Mouse (Mus musculus) heart, postnatal 14 days (tissue): ENCODE results near the gene Bet1l. TPM values are rescaled to one million over a fixed set of nuclear protein-coding genes. Genes with fewer than 3 reads are reported as not detected.

Experiments
- DNase-seq, 2 experiments: peaks; one replicate each; pipeline ENCODE4 v3.0.0; 2021 to 2022
- intact Hi-C: fragments of 180-260 bp; cut with DNase I; formaldehyde crosslinking; loops from one replicate; pipeline ENCODE4 v1.15.1; 2025
- total RNA-seq, 2 experiments: library from RNA; stranded (reverse); gene quantifications; 2 replicates each; pipeline ENCODE4 v1.2.3; 2021

Gene Bet1l
- total RNA-seq, 2 experiments from 2014 or later, result 11.3 to 12.5 TPM

DNA sequence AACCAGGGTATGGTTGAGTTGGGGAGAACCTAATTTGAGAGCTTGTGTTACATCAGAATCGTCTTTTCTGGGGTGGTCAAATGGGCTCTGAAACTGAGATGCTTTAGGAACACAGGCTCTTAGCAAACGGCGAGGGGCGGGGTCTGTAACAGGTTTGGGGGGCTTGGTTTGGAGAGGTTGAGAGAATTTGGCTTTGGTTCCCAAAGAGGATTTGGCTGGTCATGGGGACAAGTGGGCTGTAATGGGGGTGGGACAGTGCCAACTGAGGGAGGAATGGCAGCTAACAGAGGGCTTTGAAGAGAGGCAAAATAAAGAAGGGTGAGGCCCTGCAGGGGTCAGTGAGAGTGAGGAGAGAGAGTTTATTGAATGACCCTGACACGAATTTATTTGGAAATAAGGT lies 17.8 kb downstream of the Bet1l start:
- DNase-seq, result no peak
- intact Hi-C loops, result no loop called here

DNA sequence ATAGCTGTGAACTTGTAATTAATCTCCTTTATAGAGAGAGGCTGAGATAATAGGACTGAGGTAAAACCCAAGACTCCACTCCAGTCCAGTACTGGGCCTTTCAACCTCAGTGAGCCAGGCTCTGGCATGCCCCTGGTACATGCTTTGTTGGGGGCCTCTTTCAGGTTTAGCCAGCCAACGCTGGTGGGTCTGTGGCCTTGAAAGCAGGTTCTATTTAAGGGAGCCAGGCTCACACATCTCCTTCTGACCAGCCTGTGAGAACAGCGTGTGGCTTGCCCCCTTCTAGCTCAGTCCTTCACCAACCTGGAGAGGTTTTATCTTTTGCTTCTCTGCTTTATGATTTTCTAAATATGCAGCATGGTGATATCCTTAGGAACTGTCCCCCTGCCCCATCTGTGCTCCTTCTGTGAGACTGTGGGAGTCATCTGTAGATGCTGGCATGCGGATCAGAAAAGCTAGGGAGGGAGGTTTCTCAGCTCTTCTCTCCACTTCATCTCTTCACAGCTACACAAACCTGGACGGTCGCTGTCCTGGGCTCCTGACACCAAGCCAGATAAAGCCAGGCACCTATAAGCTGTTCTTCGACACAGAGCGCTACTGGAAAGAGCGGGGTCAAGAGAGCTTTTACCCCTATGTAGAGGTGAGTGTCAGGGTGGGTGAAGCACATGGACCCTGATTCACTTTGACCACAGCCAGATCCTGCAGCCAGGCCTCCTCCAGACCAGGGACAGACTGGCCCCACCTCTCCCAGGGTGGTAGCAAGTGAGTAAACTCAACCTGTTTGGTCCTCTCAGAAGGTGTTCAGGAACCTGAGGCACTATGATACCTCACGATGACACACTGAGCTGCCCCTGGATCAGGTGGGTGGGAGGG lies 20.9 kb downstream of the Bet1l start:
- intact Hi-C loops, result no loop called here
- no peak for DNase-seq

DNA sequence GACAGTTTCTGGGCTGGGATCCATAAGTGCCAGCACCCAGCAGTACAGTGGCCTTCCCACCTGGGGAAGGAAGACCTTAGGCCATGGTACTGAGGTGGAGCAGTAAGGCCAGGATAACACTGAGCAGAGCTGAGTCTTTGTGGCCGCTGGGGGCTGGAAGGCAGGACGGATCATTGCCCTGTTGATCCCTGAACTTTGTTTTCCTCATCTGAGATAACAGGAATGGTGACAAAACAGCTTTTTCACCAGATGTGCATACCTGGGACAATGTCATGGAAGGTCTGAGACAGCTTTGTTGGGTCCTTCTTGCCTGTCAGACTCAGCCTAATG lies 21.7 kb downstream of the Bet1l start:
- intact Hi-C loops, result no loop called here
- DNase-seq, result no peak

DNA sequence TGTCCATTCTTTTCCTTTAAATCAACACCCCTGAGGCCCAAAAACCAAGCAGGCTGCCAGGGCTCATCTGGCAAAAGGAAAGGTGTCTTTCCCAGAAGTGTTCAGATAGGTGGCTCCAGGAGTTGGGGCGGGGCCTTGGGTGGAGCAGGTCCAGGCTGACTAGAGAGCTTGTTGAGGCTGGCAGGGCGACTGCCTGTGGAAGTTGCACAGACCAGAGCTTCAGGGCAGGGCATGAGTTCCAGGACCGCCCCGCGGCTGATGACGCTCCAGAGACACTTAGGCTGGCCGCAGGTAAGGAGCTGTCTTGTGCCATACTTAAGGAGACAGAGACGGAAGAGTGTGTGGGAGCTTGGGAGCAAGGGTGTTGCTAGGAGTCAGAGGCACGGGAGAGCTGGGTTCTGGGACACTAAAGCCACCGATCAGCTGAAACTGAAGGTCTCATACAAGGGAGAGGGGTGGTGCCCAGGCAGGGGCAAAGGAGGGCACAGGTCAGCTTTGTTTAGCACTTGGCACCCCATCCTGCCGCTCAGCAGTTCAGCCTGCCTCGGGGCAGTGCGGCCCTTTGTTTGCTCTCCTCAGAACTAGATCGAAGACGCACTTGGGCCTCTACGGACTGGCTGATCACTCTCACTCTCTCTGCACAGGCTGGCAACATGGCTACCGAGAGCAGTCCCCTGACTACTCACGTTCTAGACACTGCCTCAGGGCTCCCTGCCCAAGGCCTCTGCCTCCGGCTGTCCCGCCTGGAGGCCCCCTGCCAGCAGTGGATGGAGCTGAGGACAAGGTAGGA lies 22.2 kb downstream of the Bet1l start, which contains the start of gene Urah:
Urah (plus strand) TSS at position 51 of the 790 bp plus-strand sequence.
- intact Hi-C loops, result no loop called here
- no peak for DNase-seq

DNA sequence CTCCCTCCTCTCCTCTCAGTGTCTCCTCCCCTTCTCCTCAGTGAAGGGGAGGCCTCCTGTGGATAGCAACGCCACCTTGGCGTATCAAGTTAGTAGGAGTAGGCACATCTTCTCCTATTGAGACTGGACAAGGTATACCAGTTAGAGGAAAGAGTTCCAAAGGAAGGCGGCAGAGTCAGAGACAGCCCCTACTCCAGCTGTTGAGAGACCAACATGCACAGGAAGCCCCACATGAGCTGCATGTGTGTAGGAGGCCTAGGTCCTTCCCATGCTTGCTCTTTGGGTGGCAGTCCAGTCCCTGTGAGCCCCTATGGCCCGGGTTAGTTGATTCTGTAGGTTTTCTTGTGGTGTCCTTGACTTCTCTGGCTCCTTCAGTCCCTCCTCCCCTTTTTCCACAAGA lies 24.0 kb downstream of the Bet1l start:
- intact Hi-C loops, result no loop called here

DNA sequence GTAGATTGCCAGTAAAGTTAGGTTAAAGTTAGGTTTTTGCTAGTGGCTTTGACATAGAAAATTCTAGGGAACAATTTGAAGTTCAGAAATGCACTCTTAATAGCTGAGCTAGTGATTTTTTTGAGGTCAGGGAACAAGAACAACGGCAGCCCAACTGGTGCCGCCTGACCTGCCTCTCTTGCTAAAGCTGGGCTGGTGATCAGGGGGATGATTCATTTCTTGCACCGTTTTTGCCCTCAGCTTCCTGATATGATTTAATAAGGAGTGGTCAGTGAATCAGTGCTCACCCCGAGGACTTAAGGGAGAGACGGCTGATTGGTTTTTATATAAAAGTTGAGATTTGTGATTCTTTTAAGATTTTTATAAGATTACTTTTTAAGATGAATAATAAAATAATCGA lies 25.9 kb downstream of the Bet1l start:
- DNase-seq, result no peak
- intact Hi-C loops, result no loop called here

More for the DNA sequence above, 24.0 kb downstream of the Bet1l start:
- DNase-seq, result no peak

DNA sequence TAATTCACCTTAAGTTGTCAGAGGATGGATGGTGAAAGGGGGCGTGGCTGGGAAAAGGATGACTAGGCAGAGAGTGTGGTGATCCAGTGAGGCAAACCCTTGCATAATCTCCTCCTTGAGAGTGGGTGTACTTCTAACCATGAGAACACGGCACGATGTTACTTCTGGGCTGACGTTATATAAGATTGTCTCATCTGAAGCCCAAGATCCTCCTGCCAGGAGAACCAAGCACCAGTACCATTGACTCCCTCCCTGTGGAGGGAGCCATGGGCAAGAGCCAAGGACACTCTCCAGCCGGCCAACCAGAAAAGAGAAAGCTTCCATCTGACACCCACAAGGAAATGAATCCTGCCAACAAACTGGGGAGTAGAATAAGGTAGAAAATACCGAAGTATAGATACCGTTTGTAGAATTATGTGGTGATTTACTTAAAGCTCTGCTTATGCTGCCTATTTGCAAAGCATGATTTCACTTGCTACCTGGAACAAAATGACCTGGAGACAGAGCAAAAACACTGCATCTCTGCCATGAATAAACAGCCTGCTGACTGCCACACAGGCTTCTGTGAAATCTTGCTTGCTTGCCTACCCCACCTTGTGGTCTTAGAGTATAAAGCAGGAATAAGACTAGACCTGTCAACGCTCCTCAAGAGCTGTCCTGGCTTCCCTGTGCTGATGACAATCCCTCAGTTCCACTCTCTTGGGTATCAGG lies 29.1 kb downstream of the Bet1l start:
- peak in 1 of 2 experiments; percentile 28 for DNase-seq
- intact Hi-C loops, result loop anchor here (5.0 kb wide), 1 partner anchor 746 kb away; the partner anchor contains the start of gene Caly

DNA sequence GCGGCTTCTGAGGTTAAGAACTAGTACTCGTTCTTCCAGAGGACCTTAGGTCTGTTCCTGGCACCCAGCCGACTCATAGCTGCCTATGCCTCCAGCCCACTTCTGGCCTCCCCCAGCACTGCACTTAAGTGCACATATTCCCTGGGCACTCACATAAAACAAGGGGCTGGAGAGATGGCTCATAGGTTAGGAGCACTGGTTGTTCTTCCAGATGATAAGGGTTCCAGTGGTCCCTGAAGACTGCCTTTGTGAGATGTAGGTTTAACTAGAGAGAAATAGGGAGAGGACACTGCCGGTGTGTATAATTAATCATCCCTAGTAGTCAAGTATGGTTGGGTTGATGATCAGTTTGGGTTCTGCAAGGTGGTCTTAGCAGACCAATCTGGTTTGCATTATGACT lies 34.6 kb downstream of the Bet1l start:
- no peak for DNase-seq
- intact Hi-C loops, result no loop called here

DNA sequence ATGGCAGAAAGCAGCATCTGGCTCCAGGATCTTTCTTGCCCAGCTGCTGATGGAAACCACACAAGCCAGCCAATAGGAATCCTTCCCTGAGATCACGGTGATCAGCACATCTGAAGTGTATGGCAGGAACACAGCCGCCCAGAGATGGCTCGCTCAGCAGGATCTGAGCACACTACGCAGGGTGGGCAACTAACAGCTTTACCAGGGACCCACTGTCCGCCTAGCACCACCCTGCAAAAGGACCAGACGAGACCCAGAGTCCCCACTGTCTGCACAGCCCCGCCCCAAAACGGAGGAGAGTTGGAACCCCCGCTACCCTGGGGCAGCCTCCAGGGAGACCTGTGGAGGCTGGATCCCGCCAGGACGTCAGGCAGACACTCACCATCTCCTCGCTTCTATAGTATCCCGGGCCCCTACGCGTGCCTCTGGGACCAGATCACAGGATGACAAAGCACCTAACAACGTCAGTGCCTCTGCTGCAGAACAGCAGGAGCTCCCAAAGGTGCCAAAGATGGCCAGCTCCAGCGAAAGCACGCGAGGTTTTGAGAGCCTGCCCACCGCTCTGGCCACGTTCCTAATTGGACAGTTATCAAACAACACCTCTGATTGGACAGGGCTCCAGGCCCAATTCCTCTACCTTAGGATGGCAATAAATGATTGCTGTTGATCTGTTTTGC lies 35.6 kb downstream of the Bet1l start, which contains the start of gene Zfp941:
Zfp941 (minus strand) TSS at position 526 of the 677 bp plus-strand sequence.
- DNase-seq, result peak in 1 of 2 experiments; percentile 29
- intact Hi-C loops, result no loop called here

DNA sequence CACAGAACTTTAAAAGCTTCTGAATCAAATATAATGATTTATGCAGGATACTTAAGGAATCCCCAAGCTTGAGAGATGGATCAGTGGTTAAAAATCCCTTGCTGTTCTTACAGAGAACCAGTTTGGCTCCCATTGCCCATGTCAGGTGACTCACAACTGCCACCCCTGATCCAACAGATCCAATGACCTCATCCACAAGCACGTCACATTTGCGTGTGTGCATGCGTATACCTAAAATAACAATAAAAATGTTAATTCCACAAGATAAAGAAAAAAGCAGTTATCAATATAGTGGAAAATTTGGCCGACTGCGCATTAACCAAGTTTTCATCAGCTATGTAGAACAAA lies 36.1 kb downstream of the Bet1l start:
- intact Hi-C loops, result no loop called here
- DNase-seq, result no peak

DNA sequence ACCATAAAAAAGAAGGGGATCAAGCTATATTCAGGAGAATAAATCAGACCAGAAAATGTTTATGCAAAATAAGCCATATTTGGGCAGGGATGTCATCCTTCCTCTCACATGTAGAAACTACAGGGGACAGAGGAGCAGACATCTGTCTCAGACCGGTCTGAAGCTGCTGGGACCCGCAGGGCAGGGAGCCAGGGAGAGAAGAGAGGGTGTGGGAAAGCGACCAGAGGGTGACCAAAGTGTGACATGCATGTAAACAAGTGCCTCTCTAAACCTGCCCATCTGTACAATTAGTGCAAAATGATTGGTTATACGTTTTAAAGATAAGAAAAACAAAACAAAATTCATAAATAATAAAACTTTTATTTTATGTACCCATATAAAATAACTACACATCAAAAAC lies 37.2 kb downstream of the Bet1l start:
- DNase-seq, result no peak
- intact Hi-C loops, result no loop called here

DNA sequence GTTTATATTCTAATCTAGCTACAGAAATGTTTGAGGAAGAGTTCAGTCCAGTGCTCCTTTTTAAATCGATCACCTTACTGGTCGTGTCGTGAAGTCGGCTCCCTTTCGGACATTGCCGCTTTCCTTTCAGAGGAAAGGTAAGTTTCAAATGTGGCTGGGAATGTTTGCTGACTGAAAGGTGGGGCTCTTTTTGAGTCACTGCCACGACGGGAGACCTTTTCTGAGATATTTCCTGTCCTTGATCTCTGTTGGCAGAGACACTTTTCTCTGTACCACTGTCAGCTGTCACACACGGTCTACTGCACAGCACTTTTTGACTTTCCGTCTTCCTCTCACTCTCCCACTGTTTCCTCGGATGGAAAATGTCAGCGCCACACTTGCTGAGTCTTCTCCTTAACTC lies 44.5 kb downstream of the Bet1l start:
- no peak for DNase-seq
- intact Hi-C loops, result no loop called here

DNA sequence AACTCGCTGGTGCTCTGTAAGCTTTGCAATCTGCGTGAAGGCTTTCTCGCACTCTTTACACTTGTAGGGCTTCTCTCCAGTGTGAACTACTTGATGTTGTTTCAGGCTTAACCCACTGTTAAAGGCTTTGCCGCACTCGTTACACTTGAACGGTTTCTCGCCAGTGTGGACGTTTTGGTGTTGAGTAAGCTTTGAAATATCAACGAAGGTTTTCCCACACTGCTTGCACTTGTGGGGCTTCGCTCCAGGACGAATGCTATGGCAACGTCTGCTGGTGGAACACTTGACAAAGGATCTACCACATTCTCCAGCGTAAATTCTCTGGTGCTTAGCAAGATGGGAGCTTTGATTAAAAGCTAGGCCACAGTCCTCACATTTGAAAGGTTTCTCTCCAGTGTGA lies 45.7 kb downstream of the Bet1l start:
- intact Hi-C loops, result no loop called here

DNA sequence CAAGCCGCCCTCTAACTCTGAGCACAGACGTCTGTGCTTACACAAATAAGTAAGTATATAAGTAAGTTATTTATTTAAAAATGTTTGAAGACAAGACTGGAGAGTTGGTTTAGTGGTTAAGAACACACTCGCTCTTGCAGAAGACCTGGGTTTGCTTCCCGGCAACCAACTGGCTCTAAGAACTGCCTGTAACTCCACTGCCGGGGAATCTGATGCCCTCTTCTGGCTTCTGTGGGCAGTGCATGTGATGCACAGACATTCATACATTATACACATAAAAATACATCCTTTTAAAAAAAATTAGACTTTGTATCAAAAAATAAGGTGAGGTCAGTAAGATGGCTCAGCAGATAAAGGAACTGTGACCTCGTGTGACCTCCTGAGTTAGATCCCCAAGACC lies 46.9 kb downstream of the Bet1l start:
- intact Hi-C loops, result no loop called here
- no peak for DNase-seq

More for the DNA sequence above, 45.7 kb downstream of the Bet1l start:
- DNase-seq, result no peak

DNA sequence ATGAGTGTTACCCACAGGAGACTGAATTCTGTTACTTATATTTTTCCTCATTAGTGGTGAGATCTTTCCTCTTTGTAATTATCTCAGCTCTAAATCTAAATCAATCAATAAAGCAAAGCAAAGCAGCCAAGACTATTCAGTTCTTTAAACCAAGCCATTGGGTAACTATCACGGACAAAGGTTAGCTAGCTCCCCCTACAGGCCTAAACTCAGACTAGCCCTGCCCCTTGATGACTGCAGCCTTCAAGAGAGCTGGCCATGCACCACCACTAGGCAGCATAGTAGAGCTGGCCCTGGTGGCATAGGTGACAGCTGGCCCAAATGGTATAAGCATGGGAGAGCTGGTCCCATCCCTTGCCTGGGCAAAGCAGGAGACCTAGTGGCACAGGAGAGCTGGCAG lies 51.7 kb downstream of the Bet1l start:
- intact Hi-C loops, result no loop called here
- peak in 1 of 2 experiments; percentile 28 for DNase-seq

Other genes with a start within 250 kb of the Bet1l start
- gene Olfr61, start 228.6 kb downstream of the Bet1l start, total RNA-seq, result not detected
- not detected for gene Olfr53, start 211.1 kb downstream of the Bet1l start, total RNA-seq
- not detected for gene Olfr539, start 197.6 kb downstream of the Bet1l start, total RNA-seq
- not detected for gene Olfr45, start 175.6 kb downstream of the Bet1l start, total RNA-seq
- gene Olfr541, start 160.3 kb downstream of the Bet1l start, total RNA-seq, result not detected
- gene Cyp2e1, start 93.8 kb downstream of the Bet1l start, total RNA-seq, result 1 to 10 TPM in 1 of 2 experiments, under 1 TPM in 1; 0.93 to 5.7 TPM
- gene Syce1, start 69.7 kb downstream of the Bet1l start, total RNA-seq, result not detected
- under 1 TPM; 0.22 to 0.36 TPM for gene Zfp941, start 35.4 kb downstream of the Bet1l start, total RNA-seq
- not detected for gene Urah, start 22.6 kb downstream of the Bet1l start, total RNA-seq
- gene Scgb1c1, start 12.0 kb downstream of the Bet1l start, total RNA-seq, result 1 to 10 TPM; 6.2 to 8.4 TPM
- gene Odf3, start 9.8 kb downstream of the Bet1l start, total RNA-seq, result not detected
- gene Gm45785, start 1.2 kb downstream of the Bet1l start, total RNA-seq, result not detected
- gene Ric8a, start 620 bp downstream of the Bet1l start, total RNA-seq, result 10 to 100 TPM; 23.7 to 24.5 TPM
- gene Psmd13, start 24.4 kb upstream of the Bet1l start, total RNA-seq, result 10 to 100 TPM; 92.6 to 92.8 TPM
- gene Sirt3, start 24.7 kb upstream of the Bet1l start, total RNA-seq, result 10 to 100 TPM; 54.6 to 56.2 TPM
- 1,000 to 10,000 TPM; 2,004 to 2,091 TPM for gene Cox8b, start 42.9 kb upstream of the Bet1l start, total RNA-seq
- gene Nlrp6, start 63.3 kb upstream of the Bet1l start, total RNA-seq, result not detected
- gene Pgghg, start 83.8 kb upstream of the Bet1l start, total RNA-seq, result 1 to 10 TPM; 7.4 to 7.7 TPM
- under 1 TPM; 0.38 to 0.80 TPM for gene Ifitm5, start 92.7 kb upstream of the Bet1l start, total RNA-seq
- not detected for gene Gm45717, start 98.4 kb upstream of the Bet1l start, total RNA-seq
- gene Ifitm2, start 98.4 kb upstream of the Bet1l start, total RNA-seq, result 100 to 1,000 TPM; 130 TPM
- 1 to 10 TPM; 3.1 to 4.2 TPM for gene Ifitm1, start 109.6 kb upstream of the Bet1l start, total RNA-seq
- 10 to 100 TPM; 95.6 to 96.3 TPM for gene Ifitm3, start 153.2 kb upstream of the Bet1l start, total RNA-seq
- 1 to 10 TPM in 1 of 2 experiments, under 1 TPM in 1; 0.34 to 1.1 TPM for gene Ifitm6, start 160.3 kb upstream of the Bet1l start, total RNA-seq
- gene Gm17387, start 171.6 kb upstream of the Bet1l start, total RNA-seq, result not detected
- gene B4galnt4, start 203.5 kb upstream of the Bet1l start, total RNA-seq, result under 1 TPM; 0.07 to 0.14 TPM
- gene Pkp3, start 220.6 kb upstream of the Bet1l start, total RNA-seq, result under 1 TPM; 0.43 to 0.95 TPM
- 1 to 10 TPM; 8.0 to 8.1 TPM for gene Sigirr, start 243.0 kb upstream of the Bet1l start, total RNA-seq